Mouse (Mus musculus) myocyte (in vitro differentiated cells): ENCODE measurements around the gene Tmc6.

Experiments used
- MAX ChIP-seq: IDR thresholded peaks from one replicate; pipeline ENCODE4 v1.6.1; 2011; ENCODE audit warnings: low read depth, mild to moderate bottlenecking, control low read depth
- MYOG ChIP-seq, 3 experiments: IDR thresholded peaks; one replicate each; pipeline ENCODE4 v1.6.1; 2011; ENCODE audit warnings: control low read depth in 2 of 3, low read depth in 2 of 3, mild to moderate bottlenecking in 2 of 3; ENCODE audit not compliant: insufficient read length in 2 of 3, control insufficient read depth in 1 of 3, insufficient read depth in 1 of 3
- POLR2A ChIP-seq: IDR thresholded peaks from one replicate; pipeline ENCODE4 v1.6.1; 2011; ENCODE audit warnings: low read depth, mild to moderate bottlenecking, control low read depth, moderate library complexity; ENCODE audit not compliant: insufficient read length

DNA sequence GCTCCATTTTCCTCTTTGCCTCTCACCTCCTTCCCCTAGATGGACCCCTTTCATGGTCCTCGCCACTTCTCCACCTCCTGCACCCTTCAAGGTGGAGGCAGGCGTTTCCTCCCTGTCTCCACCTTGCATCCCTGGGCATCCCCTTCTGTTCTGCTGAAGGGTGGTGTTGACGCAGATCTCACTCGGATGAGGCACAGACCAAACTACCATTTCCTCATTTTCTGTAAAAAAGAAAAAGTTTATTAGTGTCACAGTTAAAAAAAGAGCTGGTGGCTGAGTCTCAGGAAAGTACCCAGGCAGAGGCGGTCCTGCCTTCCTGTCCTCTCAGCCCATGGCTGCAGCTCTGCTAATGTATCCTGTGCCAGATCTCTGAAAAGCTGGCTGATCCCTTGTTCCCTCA is 17.2 kb upstream of the Tmc6 start:
- TF ChIP-seq POLR2A = no peak
- TF ChIP-seq MAX = no peak
- no peak for TF ChIP-seq MYOG (IDR thresholded peaks at IDR 0.05; ENCODE audit: control insufficient read depth in 1 of 3, insufficient read depth in 1 of 3, insufficient read length in 2 of 3, low read depth in 2 of 3)
